Mouse (Mus musculus): ENCODE measurements around the gene Strc. TPM values are rescaled to one million over a fixed set of nuclear protein-coding genes. Genes with fewer than 3 reads are reported as not detected.
A peak's percentile ranks its signal among the peaks of the same experiment; 100 is the strongest.
"Not testable (repeated sequence)": the region's sequence is repeated elsewhere in the genome, so short reads cannot be mapped to it uniquely, and the experiment has no call there.

The Strc gene
- total RNA-seq (2021) = under 1 TPM in 1 of 2 experiments, not detected in 1; 0.08 TPM
- long read RNA-seq, experiment 1 = 0 reads
- long read RNA-seq, experiment 2, partial matches to known transcripts = 0 of 1 reads
- long read RNA-seq, experiment 2, other reads (novel, unspliced or antisense) = 1 of 1 reads

GRCm38 (mm10) chr2:121386961-121387575, at the start of gene Strc:
TSS of gene Strc (minus strand) at chr2:121387168.
- not testable (repeated sequence) for DNase-seq

- DNase-seq = no peak
These were observed 47.9 kb upstream of the Strc start for GRCm38 (mm10) chr2:121434854-121435253.

- no peak for DNase-seq
These were observed 38.9 kb upstream of the Strc start for GRCm38 (mm10) chr2:121425890-121426289.

GRCm38 (mm10) chr2:121423166-121423565, 36.2 kb upstream of the Strc start:
- DNase-seq = no peak

GRCm38 (mm10) chr2:121418476-121418875, 31.5 kb upstream of the Strc start:
- no peak for DNase-seq

GRCm38 (mm10) chr2:121416356-121416755, 29.4 kb upstream of the Strc start:
- no peak for DNase-seq

GRCm38 (mm10) chr2:121415591-121415990, 28.6 kb upstream of the Strc start:
- no peak for DNase-seq

- DNase-seq = no peak
These were observed 28.1 kb upstream of the Strc start for GRCm38 (mm10) chr2:121415103-121415502.

- DNase-seq = no peak
These were observed 27.2 kb upstream of the Strc start for GRCm38 (mm10) chr2:121414139-121414685.

- DNase-seq = peak; percentile 99
These were observed 26.5 kb upstream of the Strc start, which contains the start of the genes Pdia3 and Catsper2 for GRCm38 (mm10) chr2:121413387-121414042. TSS of gene Pdia3 (plus strand) at chr2:121413775. TSS of gene Catsper2 (minus strand) at chr2:121413792.

- no peak for DNase-seq
These were observed 25.9 kb upstream of the Strc start for GRCm38 (mm10) chr2:121412843-121413386.

- no peak for DNase-seq
These were observed 21.2 kb upstream of the Strc start for GRCm38 (mm10) chr2:121408160-121408559.

- no peak for DNase-seq
These were observed 16.3 kb upstream of the Strc start for GRCm38 (mm10) chr2:121403296-121403695.

GRCm38 (mm10) chr2:121396624-121397023, 9.7 kb upstream of the Strc start:
- peak; percentile 20 for DNase-seq

- no peak for DNase-seq
These were observed 12.2 kb downstream of the Strc start for GRCm38 (mm10) chr2:121374766-121375165.

GRCm38 (mm10) chr2:121372266-121372665, 14.7 kb downstream of the Strc start:
- DNase-seq = no peak

- no peak for DNase-seq
These were observed 16.0 kb downstream of the Strc start for GRCm38 (mm10) chr2:121370921-121371320.

- DNase-seq = no peak
These were observed 18.1 kb downstream of the Strc start for GRCm38 (mm10) chr2:121368831-121369230.

GRCm38 (mm10) chr2:121363656-121364055, 23.3 kb downstream of the Strc start:
- DNase-seq = no peak

- DNase-seq = no peak
These were observed 27.5 kb downstream of the Strc start for GRCm38 (mm10) chr2:121359461-121359860.

GRCm38 (mm10) chr2:121358381-121358780, 28.6 kb downstream of the Strc start:
- no peak for DNase-seq

- no peak for DNase-seq
These were observed 29.0 kb downstream of the Strc start for GRCm38 (mm10) chr2:121357961-121358360.

- DNase-seq = no peak
These were observed 29.5 kb downstream of the Strc start, which contains the start of gene Ckmt1 for GRCm38 (mm10) chr2:121357494-121357893. TSS of gene Ckmt1 (plus strand) at chr2:121357714.

All from gastrocnemius, postnatal 25 days (tissue).